Mouse (Mus musculus): ENCODE data around the gene Tpp1.
"Not testable (repeated sequence)": the region's sequence is repeated elsewhere in the genome, so short reads cannot be mapped to it uniquely, and the experiment has no call there.

Gene Tpp1

DNA sequence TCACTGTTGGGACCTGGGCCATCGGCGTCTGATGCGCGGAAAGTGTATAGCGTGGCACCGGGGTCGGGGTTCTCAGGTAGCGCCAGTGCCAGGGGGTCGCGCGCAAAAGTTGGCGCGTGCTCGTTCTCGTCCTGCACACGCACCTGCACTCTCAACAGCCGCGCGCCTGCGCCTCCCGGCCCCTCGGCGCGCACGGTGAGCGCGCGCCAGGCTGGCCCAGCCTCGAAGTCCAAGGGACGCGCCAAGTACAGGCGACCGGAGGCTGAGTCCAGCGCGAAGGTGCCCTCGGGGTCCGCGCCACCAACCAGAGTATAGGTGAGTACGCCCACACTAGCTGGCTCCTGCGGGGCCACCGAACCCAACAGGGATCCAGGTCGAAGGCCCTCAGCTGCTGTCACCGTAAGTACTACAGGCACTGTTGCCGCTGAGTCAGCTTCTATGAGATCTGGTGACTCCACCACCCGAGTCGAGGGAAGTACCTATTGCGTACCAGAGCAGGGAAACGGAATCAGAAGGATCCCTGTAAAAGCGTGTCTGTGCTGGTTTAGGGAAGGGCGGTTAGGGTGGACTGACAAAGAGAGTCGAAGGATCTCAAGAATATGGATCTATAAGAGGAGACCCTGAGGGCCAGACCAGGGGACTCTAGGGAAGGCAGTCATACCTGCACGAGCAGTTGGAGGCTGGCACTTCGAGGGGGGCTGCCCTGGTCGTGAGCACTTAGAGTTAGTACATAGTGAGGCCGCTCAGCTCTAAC lies 10.7 kb upstream of the Tpp1 start:
- DNase-seq (ENCODE audit: low spot score) = no peak

DNA sequence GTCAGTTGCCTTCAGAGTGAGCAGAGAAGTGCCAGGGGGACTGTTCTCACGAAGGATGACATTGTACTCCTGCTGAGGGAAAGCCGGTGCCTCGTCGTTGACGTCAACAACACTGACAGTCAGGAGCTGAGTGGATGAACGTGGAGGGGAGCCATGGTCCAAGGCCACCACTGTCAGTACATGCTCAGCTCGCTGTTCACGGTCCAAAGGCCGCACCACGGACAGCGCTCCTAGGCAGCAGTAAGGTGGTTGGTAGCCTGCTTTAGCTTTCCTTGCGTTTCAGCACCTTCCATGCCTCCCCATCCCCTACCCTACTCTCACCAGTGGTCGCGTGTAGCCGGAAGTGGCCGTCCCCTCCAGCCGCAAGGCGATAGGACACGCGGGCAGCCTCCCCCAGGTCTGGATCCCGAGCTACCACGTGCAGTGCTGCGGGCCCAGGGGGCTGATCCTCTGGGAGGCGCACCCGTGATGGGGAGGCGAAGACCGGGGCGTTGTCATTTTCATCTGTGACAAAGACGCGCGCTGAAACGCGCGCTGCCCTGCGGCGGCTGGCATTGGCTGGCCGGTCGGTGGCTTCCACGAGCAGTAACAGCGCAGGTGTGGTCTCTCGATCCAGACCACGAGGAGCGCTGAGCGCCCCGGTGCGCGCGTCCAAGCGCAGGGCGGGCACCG lies 9.9 kb upstream of the Tpp1 start:
- DNase-seq (ENCODE audit: low spot score) = no peak

DNA sequence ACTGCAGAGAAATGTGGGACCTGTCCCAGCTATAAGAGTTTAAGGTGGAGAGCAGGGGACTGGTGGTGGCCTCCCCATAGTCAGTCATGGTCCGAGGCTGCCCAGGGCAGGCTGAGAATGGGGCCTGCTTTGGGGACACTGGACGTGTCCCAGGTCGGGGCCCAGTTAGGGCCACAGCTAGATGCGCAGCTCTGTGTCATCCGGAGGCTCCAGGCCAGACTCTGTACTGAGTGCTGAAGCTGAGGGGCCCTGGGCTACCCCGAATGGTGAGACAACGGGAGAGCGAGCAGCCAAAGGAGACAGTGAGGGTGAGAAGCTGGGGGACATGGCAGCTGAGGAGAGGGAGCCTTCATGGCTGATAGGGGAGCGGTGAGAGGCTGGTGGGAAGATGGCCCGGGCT lies 1.2 kb upstream of the Tpp1 start:
- DNase-seq (ENCODE audit: low spot score) = no peak

DNA sequence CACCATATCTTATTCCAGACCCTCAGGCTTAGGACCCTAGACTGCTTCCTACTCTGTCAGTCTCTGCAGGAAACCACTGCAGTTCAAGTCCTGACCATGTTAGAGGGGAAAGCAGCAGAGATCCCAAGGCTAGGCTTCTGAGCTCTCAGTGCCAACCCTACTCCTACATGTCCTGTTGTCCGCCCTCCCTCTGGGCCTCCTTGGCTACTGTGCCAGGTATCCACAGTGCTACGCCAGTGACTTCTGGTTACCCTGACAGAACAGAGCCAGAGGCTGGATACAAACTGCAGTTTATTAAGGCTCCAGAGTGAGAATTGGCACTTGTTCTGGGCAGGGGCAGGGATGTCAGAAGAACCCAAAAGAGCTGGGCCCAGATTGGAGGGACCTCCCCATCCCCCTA lies 681 bp upstream of the Tpp1 start:
- no peak for DNase-seq (ENCODE audit: low spot score)

DNA sequence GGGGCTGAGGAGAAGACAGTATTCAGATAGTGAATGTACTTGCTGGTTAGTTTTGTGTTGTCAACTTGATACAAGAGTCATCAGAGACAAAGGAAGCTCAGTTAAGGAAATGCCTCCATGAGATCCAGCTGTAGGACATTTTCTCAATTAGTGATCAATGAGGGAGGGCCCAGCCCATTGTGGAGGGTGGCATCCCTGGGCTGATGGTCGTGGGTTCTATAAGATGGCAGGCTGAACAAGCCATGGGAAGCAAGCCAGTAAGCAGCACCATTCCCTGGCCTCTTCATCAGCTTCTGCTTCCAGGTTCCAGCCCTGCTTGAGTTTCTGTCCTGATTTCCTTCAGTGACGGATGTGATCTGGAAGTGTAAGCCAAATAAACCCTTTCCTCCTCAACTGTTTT lies 4.3 kb downstream of the Tpp1 start:
- DNase-seq (ENCODE audit: low spot score) = no peak

DNA sequence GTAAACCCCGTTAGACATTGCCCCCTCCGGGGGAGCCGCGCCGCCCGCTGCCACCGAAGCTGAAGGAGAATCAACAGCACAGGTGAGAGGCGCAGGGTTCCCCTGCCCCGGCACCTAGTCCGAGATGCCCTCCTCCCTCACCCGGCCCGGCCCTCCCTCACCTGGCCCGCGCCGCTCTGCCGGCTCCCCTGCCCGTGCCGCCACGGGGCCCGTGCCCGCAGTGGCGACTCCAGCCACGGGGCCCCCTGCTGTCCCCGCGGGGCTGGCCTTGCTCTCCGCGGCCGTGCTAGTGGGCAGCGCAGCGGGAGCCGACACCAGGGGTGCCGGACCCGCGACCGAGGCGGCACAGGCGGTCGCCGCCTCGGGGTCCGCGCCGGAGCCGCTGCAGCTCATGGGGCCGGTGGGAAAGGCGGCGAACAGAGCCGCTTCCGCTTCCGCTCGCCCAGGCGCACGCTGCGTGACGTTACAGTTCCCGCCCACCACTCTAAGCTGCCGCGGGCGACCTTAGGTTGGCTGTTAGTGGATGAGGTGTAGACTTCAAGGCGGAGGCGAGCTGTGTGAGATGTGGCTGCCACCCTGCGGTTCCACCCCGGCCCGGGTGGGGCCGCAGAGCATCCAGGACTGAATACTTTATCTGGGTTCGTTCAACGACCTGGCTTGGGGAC lies 8.0 kb downstream of the Tpp1 start, which contains the start of gene Taf10:
Gene Taf10, minus strand, starts transcription at position 436 of the 665 bp plus-strand sequence.
- DNase-seq (ENCODE audit: low spot score) = peak; percentile 88

DNA sequence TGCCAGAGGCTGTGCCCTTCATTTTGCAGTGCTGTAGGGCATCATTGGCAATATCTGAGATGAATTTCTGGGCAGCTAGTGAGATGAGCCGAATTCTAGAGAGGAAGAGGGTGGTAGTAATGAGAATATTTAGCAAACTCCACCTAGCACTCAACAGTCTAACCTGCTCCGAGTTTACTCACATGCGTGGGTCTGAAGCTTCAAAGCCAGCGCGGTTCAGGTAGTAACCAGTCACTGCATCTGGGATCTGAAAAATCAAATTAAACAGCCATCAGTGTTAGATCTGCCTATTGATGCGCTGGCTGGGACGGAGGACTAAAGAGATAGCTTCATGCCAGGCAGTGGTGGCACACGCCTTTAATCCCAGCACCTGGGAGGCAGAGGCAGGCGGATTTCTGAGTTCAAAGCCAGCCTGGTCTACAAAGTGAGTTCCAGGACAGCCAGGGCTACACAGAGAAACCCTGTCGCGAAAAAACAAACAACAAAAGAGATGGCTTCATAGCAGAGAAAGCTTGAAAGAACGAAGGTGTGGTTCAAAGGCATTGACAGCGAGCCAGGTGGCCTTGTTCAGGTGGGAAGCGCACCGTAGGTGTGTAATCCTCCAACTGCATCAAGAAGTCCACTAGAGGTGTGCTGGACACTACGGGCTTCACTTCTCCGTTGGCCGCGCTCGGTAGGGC lies 8.6 kb downstream of the Tpp1 start:
- not testable (repeated sequence) for DNase-seq (ENCODE audit: low spot score)

DNA sequence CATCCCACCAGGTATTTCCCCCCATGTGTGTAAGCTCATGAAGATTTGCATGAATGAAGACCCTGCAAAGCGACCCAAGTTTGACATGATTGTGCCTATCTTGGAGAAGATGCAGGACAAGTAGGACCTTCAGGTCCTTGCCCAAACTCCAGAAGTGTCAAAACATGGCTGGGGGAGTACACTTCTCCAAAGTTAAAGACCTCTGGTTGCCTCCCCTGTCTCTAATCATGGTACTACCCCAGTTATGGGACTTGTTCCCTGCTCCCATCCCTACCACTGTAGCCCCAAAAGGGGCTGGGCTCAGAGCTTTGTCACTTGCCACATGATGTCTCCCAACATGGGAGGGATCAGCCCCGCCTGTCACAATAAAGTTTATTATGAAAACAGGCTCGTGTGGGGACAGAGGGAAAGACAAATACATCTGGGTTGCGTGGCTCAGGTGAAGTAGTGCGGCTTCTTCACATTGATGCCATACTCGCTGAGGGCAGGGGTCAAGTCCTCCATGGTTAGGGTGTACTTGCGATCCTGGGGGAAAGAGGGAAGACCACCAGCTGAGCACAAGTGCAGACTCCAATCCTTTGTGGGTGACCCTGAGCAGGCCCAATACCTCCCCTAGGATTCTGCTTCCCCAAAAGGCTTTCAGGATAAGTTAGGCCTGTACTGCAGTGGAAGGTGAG lies 9.4 kb downstream of the Tpp1 start:
- DNase-seq (ENCODE audit: low spot score) = not testable (repeated sequence)

DNA sequence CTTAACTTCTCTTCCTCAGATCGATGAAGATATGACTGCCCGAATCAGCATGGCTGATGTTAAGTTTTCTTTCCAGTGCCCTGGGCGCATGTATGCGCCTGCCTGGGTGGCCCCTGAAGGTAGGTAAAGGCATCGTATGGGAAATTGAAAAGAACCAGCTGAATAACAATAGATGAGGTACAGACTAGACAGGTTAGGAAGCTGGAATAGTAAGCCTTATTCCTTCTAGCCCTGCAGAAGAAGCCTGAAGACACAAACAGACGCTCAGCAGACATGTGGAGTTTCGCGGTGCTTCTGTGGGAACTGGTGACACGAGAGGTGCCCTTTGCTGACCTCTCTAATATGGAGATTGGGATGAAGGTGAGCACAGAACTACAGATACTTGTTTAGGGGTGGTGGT lies 10.1 kb downstream of the Tpp1 start:
- no peak for DNase-seq (ENCODE audit: low spot score)

DNA sequence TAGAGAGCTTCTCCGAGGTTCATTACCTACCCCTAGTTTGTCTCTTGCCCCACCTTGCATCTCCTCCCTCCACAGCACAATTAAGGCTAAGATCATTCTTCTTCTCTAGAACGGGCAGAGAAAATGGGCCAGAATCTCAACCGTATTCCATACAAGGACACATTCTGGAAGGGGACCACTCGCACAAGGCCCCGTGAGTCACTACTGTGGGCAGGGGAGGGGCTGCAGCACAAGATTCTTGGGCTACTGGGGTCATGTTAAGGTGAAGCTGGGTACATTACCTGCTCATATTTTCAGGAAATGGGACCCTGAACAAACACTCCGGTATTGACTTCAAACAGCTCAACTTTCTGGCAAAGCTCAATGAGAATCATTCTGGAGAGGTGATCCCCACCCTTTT lies 11.2 kb downstream of the Tpp1 start:
- DNase-seq (ENCODE audit: low spot score) = no peak

DNA sequence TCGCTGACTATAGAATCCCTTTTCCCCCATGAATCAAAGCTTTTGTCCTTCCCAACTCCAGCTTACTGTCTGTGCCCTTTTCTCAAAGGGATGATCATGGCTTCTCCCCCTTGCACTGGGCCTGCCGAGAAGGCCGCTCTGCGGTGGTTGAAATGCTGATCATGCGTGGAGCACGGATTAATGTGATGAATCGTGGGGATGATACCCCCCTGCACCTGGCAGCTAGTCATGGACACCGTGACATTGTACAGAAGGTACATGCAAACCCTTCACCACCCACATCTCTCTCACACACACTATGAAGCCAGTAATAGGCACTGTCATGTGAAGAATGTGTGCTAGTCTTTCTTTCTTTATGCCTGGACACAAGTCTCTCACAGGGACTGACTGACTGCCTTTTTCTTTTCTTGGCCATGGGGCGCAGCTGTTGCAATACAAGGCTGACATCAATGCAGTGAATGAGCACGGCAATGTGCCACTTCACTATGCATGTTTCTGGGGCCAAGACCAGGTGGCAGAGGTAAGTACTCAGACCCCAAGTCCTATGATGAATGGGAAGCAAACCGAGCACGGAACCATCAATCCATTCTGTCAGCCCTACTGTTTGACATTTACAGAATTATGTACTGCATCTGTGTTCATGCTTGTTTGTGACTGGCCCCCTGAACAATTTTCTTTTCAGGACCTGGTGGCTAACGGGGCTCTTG lies 11.8 kb downstream of the Tpp1 start:
- DNase-seq (ENCODE audit: low spot score) = no peak

DNA sequence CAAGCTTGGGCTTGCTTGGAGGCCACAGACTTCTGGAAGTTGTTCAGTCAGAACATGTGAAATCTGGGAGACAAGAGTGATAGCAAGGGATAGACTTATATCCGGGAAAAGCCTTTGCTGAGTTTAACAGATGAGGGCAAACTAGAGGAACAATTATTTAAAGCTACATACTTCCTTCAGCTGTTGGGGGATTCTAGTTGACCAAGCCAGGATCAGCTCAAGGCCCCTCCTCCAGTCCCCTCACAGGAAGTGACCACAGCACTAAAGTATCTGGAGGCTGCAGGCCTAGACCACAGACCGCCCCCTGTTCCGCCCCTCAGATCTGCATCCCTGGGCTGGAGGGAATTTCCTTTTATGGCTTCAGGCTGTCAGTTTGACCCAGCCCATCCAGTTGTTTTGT lies 13.1 kb downstream of the Tpp1 start:
- DNase-seq (ENCODE audit: low spot score) = peak; percentile 51

DNA sequence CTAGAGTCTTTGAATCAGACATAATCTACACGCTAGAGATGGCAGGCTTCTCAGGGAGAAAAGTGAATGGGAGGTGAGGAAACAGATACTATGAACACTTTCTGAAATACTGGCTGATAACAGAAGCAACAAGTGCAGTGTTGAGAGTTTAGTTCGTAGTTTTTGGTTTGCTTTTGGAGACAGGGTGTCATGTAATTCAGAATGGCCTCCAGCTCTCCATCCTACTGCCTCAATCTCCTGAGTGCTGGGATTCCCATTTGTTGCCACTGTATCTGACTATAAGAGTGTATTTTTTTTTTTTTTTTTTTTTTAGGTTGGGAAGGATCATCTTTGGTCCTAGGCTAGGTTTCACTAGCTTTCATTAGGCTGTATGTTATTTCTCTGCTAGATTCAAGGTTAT lies 13.7 kb downstream of the Tpp1 start:
- no peak for DNase-seq (ENCODE audit: low spot score)

DNA sequence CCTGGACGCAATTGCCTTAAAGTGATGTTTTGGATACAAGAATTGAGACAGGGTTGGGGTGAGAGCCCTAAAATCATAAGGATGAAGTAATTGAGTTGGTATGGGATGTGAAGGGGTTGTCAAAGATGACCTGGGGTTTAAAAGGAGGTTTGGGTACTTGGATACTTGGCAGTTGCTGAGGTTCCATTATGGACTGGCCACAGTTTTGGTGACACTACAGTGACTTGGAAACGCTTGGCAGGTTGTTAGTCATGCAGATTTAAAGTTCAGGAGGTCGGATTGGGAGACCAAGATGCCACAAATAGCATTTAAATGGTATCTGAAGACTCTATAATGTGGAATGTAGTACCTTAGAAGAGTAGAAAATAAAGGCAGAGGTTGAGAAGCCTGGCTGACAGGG lies 14.4 kb downstream of the Tpp1 start:
- DNase-seq (ENCODE audit: low spot score) = no peak

DNA sequence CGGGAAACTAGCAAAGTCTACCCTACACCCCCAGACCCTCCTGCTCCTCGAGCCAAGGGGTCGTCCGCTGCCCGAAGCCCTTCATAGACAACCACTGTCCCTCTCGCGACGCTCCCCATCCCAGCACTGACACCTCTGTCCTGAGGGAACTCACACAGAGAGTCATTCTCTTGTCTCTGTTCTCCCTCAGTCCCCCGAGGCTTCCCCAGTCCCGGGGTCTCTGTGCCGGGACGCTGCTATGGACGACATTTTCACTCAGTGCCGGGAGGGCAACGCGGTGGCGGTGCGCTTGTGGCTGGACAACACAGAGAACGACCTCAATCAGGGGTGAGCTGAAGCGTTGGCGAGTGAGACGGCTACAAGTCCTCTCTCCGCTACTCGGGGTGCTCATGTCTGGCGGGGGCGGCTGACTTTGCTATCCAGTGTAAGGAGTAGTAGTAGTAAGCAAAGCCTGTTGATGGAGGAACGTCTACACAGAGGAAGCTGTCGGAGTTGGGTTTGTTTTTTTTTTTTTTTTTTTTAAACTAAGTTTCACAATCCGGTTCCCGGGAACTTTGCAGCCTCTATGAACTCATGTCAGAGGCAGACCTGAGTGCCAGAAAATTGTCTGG lies 15.0 kb downstream of the Tpp1 start, which contains the start of gene Rrp8:
Gene Rrp8, minus strand, starts transcription at position 475 of the 611 bp plus-strand sequence.
- DNase-seq (ENCODE audit: low spot score) = peak; percentile 52

DNA sequence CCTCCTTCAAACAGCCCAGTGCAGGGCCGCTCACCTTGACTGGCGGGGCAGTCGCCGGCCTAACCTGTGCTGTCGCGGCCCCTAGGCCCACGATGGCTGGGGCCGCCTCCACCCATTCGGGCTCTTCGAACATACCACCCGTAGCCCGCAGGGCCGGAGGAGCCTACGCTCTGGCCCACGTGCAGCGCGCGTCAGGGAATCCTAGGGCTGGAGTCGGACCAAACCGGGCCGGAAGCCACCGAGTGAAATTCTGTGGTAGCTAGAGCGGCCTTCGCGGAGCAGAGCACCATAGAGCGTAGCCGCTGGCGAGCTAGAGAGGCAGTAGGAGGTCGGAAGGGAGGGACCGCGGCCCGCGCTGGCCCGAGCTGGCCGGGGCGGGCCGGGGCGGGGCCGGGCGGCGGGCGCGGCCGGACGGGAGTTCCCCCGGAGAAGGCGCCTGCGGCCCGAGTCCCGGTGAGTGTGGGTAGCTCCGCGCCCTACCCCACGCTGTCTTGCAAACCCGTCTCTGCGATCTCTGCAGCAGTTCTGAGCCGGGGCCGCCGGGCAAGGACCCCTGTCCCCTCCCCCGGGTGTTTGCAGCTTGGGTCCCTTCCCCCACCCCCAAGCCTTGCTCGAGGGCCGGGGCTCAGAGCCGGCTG lies 15.7 kb downstream of the Tpp1 start, which contains the start of gene Ilk:
Gene Ilk, plus strand, starts transcription at position 329 of the 638 bp plus-strand sequence.
- peak; percentile 93 for DNase-seq (ENCODE audit: low spot score)

DNA sequence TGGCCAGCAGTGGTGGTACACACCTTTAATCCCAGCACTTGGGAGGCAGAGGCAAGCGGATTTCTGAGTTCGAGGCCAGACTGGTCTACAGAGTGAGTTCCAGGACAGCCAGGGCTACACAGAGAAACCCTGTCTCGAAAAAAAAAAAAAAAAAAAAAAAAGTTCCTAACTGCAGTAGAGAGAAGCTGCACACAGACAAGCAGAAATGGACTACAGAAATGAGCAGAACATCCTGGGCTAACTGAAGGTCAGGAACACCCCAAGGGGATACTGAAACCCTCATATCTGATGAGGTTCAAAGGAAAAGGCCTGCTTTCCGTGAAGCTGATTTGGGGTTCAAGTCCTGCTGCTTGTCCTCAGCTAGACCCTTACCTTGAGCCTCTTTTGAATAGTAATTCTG lies 16.6 kb downstream of the Tpp1 start:
- not testable (repeated sequence) for DNase-seq (ENCODE audit: low spot score)

DNA sequence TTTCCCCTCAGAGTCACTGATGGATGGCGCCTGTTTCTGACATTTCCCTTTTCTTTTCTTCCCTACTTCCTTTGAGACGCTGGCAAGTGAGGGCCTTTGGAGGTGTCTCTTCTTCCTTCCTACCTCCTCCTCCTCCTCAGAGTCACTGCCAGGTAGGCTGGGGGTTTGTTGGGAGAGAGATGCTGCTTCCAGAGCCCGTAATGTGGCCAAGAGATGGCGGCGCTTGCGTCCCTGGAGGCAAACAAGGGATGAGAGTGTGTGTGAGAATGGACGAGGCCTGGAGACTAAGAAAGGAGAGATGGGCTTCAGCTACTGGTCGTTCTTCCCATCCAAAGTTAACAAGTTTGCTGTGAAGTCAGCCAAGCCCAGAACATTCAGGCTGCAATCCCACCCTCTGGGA lies 17.2 kb downstream of the Tpp1 start:
- no peak for DNase-seq (ENCODE audit: low spot score)

DNA sequence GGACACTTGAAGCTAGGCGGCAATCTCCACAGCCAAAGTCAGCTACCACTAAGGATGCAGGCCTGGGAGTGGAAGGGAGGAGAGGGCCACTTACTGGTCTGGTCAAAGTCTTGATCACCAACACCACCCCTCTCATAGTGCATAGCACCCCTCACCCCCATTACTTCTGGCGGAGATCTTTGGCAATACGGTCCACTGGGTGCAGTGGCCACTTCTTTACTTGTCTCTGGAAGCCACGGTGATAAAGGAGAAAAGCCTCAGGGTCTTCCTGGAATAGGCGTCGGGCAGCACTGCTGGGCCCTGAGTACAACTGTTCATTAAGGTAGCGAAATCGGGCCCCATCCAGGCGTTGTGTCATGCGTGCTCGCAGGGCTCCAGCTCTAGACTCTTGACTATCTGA lies 18.2 kb downstream of the Tpp1 start:
- no peak for DNase-seq (ENCODE audit: low spot score)

DNA sequence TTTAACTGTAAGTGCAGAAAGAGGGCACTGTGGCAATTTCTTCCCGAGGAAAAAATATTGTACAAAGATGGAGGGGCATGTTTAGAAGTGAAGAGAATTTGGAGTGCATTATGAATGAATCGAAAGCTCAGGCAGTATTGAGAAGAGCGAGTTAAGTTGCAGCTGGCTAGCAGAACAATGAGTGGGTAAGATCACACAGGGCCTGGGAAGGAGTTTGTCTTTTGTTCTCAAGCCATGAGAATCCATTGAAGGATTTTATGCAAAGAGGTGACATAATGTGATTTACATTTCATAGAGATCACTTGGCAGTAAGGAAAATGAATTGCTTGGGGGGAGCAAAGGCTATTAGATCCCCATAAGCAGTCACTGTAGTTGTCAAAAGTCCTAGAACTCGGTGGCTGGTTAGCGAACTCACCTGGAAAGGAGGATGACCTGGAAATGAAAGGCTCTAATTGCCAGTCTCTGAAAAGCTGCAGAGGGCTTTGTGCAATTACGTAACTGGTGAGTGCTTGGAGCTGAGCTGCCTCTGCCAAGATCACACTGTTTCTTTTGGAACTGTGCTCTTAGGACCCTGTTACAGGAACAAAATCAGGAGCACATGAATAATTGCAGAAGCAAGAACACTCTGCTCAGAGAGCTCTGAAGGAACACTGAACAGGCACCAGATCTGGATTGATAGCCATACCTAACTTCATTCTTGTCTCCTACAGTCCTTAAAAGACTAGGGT lies 23.2 kb downstream of the Tpp1 start:
- DNase-seq (ENCODE audit: low spot score) = no peak
